Mouse (Mus musculus) testis, postnatal 14 days (tissue): Measurements from ENCODE around the gene Wnk4.

Experiments used
- DNase-seq: peaks from one replicate; pipeline ENCODE4 v3.0.0; 2021; ENCODE audit warnings: low spot score

Gene Wnk4

GRCm38 (mm10) chr11:101245071-101245470 lies 15.3 kb upstream of the Wnk4 start:
- DNase-seq: no peak

- peak; percentile 56 for DNase-seq
These were observed 14.3 kb upstream of the Wnk4 start, which contains the start of gene Ramp2 for GRCm38 (mm10) chr11:101245855-101246701. Ramp2 (plus strand) TSS chr11:101246028.

- no peak for DNase-seq
These were observed 13.7 kb upstream of the Wnk4 start for GRCm38 (mm10) chr11:101246702-101247012.

- DNase-seq: no peak
These were observed 12.8 kb upstream of the Wnk4 start for GRCm38 (mm10) chr11:101247521-101248030.

- peak; percentile 52 for DNase-seq
These were observed 11.9 kb upstream of the Wnk4 start for GRCm38 (mm10) chr11:101248258-101248994.

- no peak for DNase-seq
These were observed 9.3 kb upstream of the Wnk4 start for GRCm38 (mm10) chr11:101251031-101251430.

GRCm38 (mm10) chr11:101252941-101253340 lies 7.4 kb upstream of the Wnk4 start:
- DNase-seq: no peak

GRCm38 (mm10) chr11:101253613-101254389 lies 6.6 kb upstream of the Wnk4 start, which contains the start of gene Vps25:
Vps25 (plus strand) TSS chr11:101253707.
- peak; percentile 87 for DNase-seq

- no peak for DNase-seq
These were observed 4.3 kb upstream of the Wnk4 start for GRCm38 (mm10) chr11:101255826-101256775.

- DNase-seq: peak; percentile 85
These were observed 1.1 kb upstream of the Wnk4 start for GRCm38 (mm10) chr11:101259261-101259712.

- no peak for DNase-seq
These were observed 536 bp downstream of the Wnk4 start for GRCm38 (mm10) chr11:101260826-101261380.

GRCm38 (mm10) chr11:101262272-101262967 lies 2.1 kb downstream of the Wnk4 start:
- DNase-seq: no peak

GRCm38 (mm10) chr11:101263138-101263988 lies 3.0 kb downstream of the Wnk4 start:
- no peak for DNase-seq

GRCm38 (mm10) chr11:101263989-101264280 lies 3.6 kb downstream of the Wnk4 start:
- DNase-seq: no peak

- DNase-seq: no peak
These were observed 4.6 kb downstream of the Wnk4 start for GRCm38 (mm10) chr11:101264954-101265471.

- no peak for DNase-seq
These were observed 5.5 kb downstream of the Wnk4 start for GRCm38 (mm10) chr11:101265906-101266305.

- no peak for DNase-seq
These were observed 9.3 kb downstream of the Wnk4 start for GRCm38 (mm10) chr11:101269577-101270116.

GRCm38 (mm10) chr11:101272446-101272845 lies 12.1 kb downstream of the Wnk4 start:
- DNase-seq: no peak

- DNase-seq: no peak
These were observed 14.9 kb downstream of the Wnk4 start for GRCm38 (mm10) chr11:101275309-101275708.
